Mouse (Mus musculus) brain, embryonic 14.5 days (tissue): Measurements from ENCODE around the gene Gm28053.

ENCODE experiments used
- CTCF ChIP-seq: fragments of 200-500 bp; IDR thresholded peaks from 2 replicates; pipeline ENCODE4 v1.5.1; 2012; ENCODE audit warnings: inconsistent platforms, mild to moderate bottlenecking, moderate library complexity, borderline replicate concordance; ENCODE audit not compliant: insufficient read depth, insufficient read length; ENCODE audit errors: extremely low read depth
- POLR2A ChIP-seq: fragments of 200-500 bp; IDR thresholded peaks from 2 replicates; pipeline ENCODE4 v1.6.1; 2012; ENCODE audit warnings: mild to moderate bottlenecking, inconsistent platforms, borderline replicate concordance; ENCODE audit not compliant: poor library complexity, insufficient read depth, insufficient read length, severe bottlenecking; ENCODE audit errors: extremely low read depth

- TF ChIP-seq CTCF = no peak
- TF ChIP-seq POLR2A = no peak
Observed at GRCm38 (mm10) chr6:48720326-48720725, 1.9 kb downstream of the Gm28053 start.
